40 mouse cellular contexts compared by ENCODE assay signal in the genomic region with DNA sequence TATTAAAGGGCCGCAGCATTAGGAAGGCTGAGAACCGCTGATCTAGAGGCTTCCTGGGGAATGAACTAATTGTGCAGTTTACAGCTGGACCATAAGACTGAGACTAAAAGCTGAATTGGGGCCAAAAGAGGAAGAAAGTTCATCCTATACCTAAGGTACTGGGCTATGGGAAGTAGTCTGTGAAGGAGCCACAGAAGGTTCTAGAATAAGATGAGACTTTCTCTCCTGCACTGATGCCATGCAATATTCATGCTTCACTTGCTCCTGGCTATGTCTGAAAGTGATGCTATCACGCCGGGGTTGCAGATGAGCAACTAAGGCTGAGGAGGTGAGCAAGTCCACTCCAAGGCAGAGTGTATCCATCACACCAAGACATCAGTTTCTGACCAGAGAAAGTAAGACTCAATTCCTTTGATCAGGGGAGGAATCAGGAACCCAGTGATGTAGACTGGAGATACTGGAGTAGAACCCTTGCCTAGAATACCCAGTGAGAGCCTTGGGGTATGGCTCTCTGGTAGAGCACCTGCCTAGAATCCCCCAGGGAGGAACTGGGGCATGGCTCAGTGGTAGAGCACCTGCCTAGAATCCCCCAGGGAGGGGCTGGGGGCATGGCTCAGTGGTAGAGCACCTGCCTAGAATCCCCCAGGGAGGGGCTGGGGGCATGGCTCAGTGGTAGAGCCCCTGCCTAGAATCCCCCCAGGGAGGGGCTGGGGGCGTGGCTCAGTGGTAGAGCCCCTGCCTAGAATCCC. TPM values are rescaled to one million over a fixed set of nuclear protein-coding genes. Genes with fewer than 3 reads are reported as not detected.
"Had no signal": no experiment of that assay in that cellular context is flagged by ENCODE, and none has a peak within 500 bp of the region (broad histone marks: within the 10 kb centered on the region; RNA-seq: fewer than 3 reads in every experiment).

No protein-coding gene starts in this region.

- H3K27me3 ChIP-seq: heart, embryonic 12.5 days; hindbrain, embryonic 13.5 days; hindbrain, embryonic 15.5 days; kidney, embryonic 15.5 days; limb, embryonic 15.5 days had no signal

- ATAC-seq: hindbrain, postnatal 0 days; intestine, embryonic 16.5 days had no signal

- H3K4me2 ChIP-seq: heart, embryonic 12.5 days; hindbrain, embryonic 13.5 days; hindbrain, embryonic 15.5 days; kidney, embryonic 15.5 days; limb, embryonic 13.5 days; limb, embryonic 15.5 days had no signal

- H3K36me3 ChIP-seq: heart, embryonic 10.5 days; heart, embryonic 12.5 days; hindbrain, embryonic 10.5 days; hindbrain, embryonic 13.5 days; hindbrain, embryonic 15.5 days; kidney, embryonic 15.5 days; limb, embryonic 13.5 days; limb, embryonic 15.5 days had no signal

- H3K27ac ChIP-seq: gastrocnemius, adult 2 months; heart, embryonic 10.5 days; hindbrain, embryonic 10.5 days; hindbrain, embryonic 13.5 days; hindbrain, embryonic 15.5 days; hindbrain, postnatal 0 days; kidney, embryonic 15.5 days; kidney, postnatal 0 days; limb, embryonic 13.5 days; limb, embryonic 15.5 days had no signal

- H3K9ac ChIP-seq: heart, embryonic 12.5 days; hindbrain, embryonic 13.5 days; hindbrain, embryonic 15.5 days; kidney, embryonic 15.5 days; limb, embryonic 13.5 days; limb, embryonic 15.5 days had no signal

- H3K4me1 ChIP-seq: heart, embryonic 12.5 days; hindbrain, embryonic 15.5 days; kidney, embryonic 15.5 days; limb, embryonic 13.5 days; limb, embryonic 15.5 days had no signal

- H3K9me3 ChIP-seq: heart, embryonic 10.5 days; heart, embryonic 12.5 days; hindbrain, embryonic 10.5 days; hindbrain, embryonic 13.5 days; hindbrain, embryonic 15.5 days; kidney, embryonic 15.5 days; limb, embryonic 13.5 days; limb, embryonic 15.5 days had no signal

- DNase-seq: gastrocnemius, adult 2 months; gastrocnemius, postnatal 10 days; gastrocnemius, postnatal 25 days; heart, adult 18-20 months; heart, postnatal 10 days; heart, postnatal 4 days; kidney, adult 11 months; kidney, adult 2 months; kidney, adult 9 months; kidney, postnatal 14 days; kidney, postnatal 36 days; layer of hippocampus, adult 9-11 months; layer of hippocampus, postnatal 36 days; left cerebral cortex, postnatal 4 days had no signal

- H3K4me3 ChIP-seq: gastrocnemius, adult 2 months; heart, embryonic 10.5 days; heart, embryonic 12.5 days; hindbrain, embryonic 10.5 days; hindbrain, embryonic 13.5 days; hindbrain, embryonic 15.5 days; kidney, embryonic 15.5 days; limb, embryonic 13.5 days; limb, embryonic 15.5 days had no signal

RNA-seq across cellular contexts. Expression of a gene that starts 51.9 kb away (rescaled TPM):
- total RNA-seq: granulocyte monocyte progenitor cell, adult 5-6 weeks; heart, adult 18-20 months; heart, adult 8-10 months; heart, postnatal 10 days; heart, postnatal 25 days; heart, postnatal 4 days; hindbrain, postnatal 0 days; layer of hippocampus, adult 18-20 months; layer of hippocampus, adult 8-10 months; layer of hippocampus, postnatal 14 days; layer of hippocampus, postnatal 36 days; left cerebral cortex, adult 18-20 months; left cerebral cortex, adult 8-10 months; left cerebral cortex, postnatal 10 days; left cerebral cortex, postnatal 25 days; left cerebral cortex, postnatal 4 days; liver, adult 2 months had no signal
- polyA plus RNA-seq: heart, embryonic 10.5 days; heart, embryonic 12.5 days; heart, embryonic 14.5 days; hindbrain, embryonic 10.5 days; hindbrain, embryonic 13.5 days; hindbrain, embryonic 15.5 days; hindbrain, postnatal 0 days; intestine, embryonic 14.5 days; intestine, embryonic 16.5 days; kidney, adult 2 months; kidney, embryonic 15.5 days; kidney, postnatal 0 days; large intestine, adult 2 months; limb, embryonic 11.5 days; limb, embryonic 13.5 days; liver, adult 2 months had no signal
